Mouse (Mus musculus): Measurements from ENCODE around the gene Pkdcc. TPM values are rescaled to one million over a fixed set of nuclear protein-coding genes. Genes with fewer than 3 reads are reported as not detected.

Gene Pkdcc
- polyA plus RNA-seq, 1 experiment from 2014 or later: 18.7 TPM

DNA sequence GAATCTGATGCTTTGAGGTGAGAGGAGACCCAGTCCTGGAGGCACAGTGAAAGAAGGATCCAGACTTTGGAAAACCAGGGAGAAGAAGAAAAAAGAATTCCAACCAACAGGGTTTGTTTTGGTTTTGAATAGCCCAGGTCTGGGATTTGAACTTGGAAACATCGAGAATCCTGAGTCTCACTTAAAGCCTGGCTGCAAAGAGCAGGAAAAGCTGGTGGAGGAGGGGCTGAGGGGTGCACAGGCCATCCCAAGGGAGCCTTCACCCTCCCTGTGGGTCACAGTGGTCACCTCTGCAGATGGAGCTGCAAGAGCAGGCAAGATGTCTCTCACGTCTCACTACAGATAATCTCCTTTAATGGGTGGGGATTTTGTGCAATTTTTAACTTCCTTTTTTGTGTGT is 6.6 kb upstream of the Pkdcc start:
- no peaks in the 10 kb centered on the region for H3K9me3 ChIP-seq (ENCODE audit: control insufficient read depth, low read length)
- H3K4me2 ChIP-seq (ENCODE audit: low read depth, low read length): no peak overlapping the region
- H3K4me3 ChIP-seq (ENCODE audit: low read length): no peak overlapping the region
- no peak for ATAC-seq
- H3K27me3 ChIP-seq (replicated peaks; ENCODE audit: control insufficient read depth, insufficient read depth, low read length): no peaks in the 10 kb centered on the region; the same call in 1 of the 2 replicates
- H3K4me1 ChIP-seq (ENCODE audit: control insufficient read depth, insufficient read depth, low read length): peaks cover 5% of the 10 kb centered on the region
- no peak overlapping the region for H3K9ac ChIP-seq (ENCODE audit: low read depth, low read length)
- H3K36me3 ChIP-seq (ENCODE audit: control insufficient read depth, insufficient read depth, low read length): no peaks in the 10 kb centered on the region
- WGBS: 57% methylated on average over 2 of the region's 2 CpGs
- H3K27ac ChIP-seq (ENCODE audit: low read length): no peak overlapping the region

GRCm38 (mm10) chr17:83210531-83210930 is 4.6 kb upstream of the Pkdcc start:
- Histone ChIP-seq H3K9me3 (ENCODE audit: control insufficient read depth, low read length) (no peaks in the 10 kb centered on the region), H3K4me2 (ENCODE audit: low read depth, low read length) (no peak overlapping the region), H3K4me1 (ENCODE audit: control insufficient read depth, insufficient read depth, low read length) (peaks cover 14% of the 10 kb centered on the region), H3K36me3 (ENCODE audit: control insufficient read depth, insufficient read depth, low read length) (no peaks in the 10 kb centered on the region), H3K4me3 (ENCODE audit: low read length) (no peak overlapping the region), H3K27ac (ENCODE audit: low read length) (no peak overlapping the region), H3K9ac (ENCODE audit: low read depth, low read length) (no peak overlapping the region), H3K27me3 (replicated peaks; ENCODE audit: control insufficient read depth, insufficient read depth, low read length) (no peaks in the 10 kb centered on the region; the same call in 1 of the 2 replicates)
- 67% methylated on average over 5 of the region's 5 CpGs for WGBS
- no peak for ATAC-seq

GRCm38 (mm10) chr17:83211196-83211595 is 3.9 kb upstream of the Pkdcc start:
- no peaks in the 10 kb centered on the region; the same call in 1 of the 2 replicates for H3K27me3 ChIP-seq (replicated peaks; ENCODE audit: control insufficient read depth, insufficient read depth, low read length)
- ATAC-seq: no peak
- no peaks in the 10 kb centered on the region for H3K9me3 ChIP-seq (ENCODE audit: control insufficient read depth, low read length)
- no peaks in the 10 kb centered on the region for H3K36me3 ChIP-seq (ENCODE audit: control insufficient read depth, insufficient read depth, low read length)
- H3K27ac ChIP-seq (ENCODE audit: low read length): no peak overlapping the region
- peaks cover 14% of the 10 kb centered on the region for H3K4me1 ChIP-seq (ENCODE audit: control insufficient read depth, insufficient read depth, low read length)
- H3K4me3 ChIP-seq (ENCODE audit: low read length): no peak overlapping the region
- H3K9ac ChIP-seq (ENCODE audit: low read depth, low read length): no peak overlapping the region
- WGBS: 91% methylated on average over 10 of the region's 10 CpGs
- H3K4me2 ChIP-seq (ENCODE audit: low read depth, low read length): no peak overlapping the region

- H3K36me3 ChIP-seq (ENCODE audit: control insufficient read depth, insufficient read depth, low read length): no peaks in the 10 kb centered on the region
- 95% methylated on average over 2 of the region's 2 CpGs for WGBS
- H3K4me3 ChIP-seq (ENCODE audit: low read length): no peak overlapping the region
- H3K9me3 ChIP-seq (ENCODE audit: control insufficient read depth, low read length): no peaks in the 10 kb centered on the region
- no peak overlapping the region for H3K27ac ChIP-seq (ENCODE audit: low read length)
- no peak for ATAC-seq
- H3K4me2 ChIP-seq (ENCODE audit: low read depth, low read length): no peak overlapping the region
- no peaks in the 10 kb centered on the region; the same call in 1 of the 2 replicates for H3K27me3 ChIP-seq (replicated peaks; ENCODE audit: control insufficient read depth, insufficient read depth, low read length)
- H3K4me1 ChIP-seq (ENCODE audit: control insufficient read depth, insufficient read depth, low read length): peaks cover 18% of the 10 kb centered on the region
- H3K9ac ChIP-seq (ENCODE audit: low read depth, low read length): no peak overlapping the region
Measured at GRCm38 (mm10) chr17:83212422-83212821, 2.7 kb upstream of the Pkdcc start.

DNA sequence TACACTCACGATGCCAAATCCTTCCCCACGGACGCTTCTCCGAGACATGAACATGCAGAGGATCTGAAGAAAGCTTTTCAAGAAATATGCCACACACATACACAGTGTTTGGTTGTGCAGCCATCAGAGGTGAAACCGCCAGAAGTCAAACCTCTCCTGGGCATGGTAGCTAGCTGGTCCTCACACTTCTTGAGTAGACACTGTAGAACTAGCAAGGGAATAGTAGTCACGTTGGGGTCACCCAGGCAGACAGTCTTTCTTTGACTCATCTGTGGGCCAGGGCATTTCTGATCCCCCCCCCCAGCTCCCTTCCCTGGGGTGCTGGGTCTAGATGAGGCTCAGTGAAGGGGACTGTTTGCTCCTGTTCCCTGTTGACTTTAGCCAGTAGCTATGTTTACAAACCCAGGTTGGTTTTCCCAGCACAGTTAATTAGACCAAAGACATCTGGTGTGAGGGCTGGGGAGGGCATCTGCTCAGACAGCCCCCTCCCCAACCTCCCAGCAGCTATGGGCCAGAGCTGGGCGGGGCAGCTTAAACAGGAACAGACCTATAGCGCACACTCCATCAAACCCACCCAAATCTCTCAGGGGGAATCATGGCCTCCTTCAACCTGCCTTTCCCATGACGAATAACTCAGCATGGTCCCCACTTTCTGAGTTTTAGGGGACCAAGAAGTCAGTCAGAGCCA is 1.7 kb upstream of the Pkdcc start:
- WGBS: 68% methylated on average over 9 of the region's 9 CpGs
- peak overlapping the region; percentile 94 for H3K4me3 ChIP-seq (ENCODE audit: low read length)
- ATAC-seq: no peak

GRCm38 (mm10) chr17:83214161-83214592 is 915 bp upstream of the Pkdcc start:
- peak overlapping the region; percentile 100 for H3K9ac ChIP-seq (ENCODE audit: low read depth, low read length)
- peak overlapping the region; percentile 92 for H3K4me2 ChIP-seq (ENCODE audit: low read depth, low read length)
- H3K4me1 ChIP-seq (ENCODE audit: control insufficient read depth, insufficient read depth, low read length): peaks cover 35% of the 10 kb centered on the region
- 0 out of 2 replicates have a peak, but pooled peaks have one; percentile 2 for ATAC-seq
- H3K36me3 ChIP-seq (ENCODE audit: control insufficient read depth, insufficient read depth, low read length): no peaks in the 10 kb centered on the region
- no peaks in the 10 kb centered on the region for H3K9me3 ChIP-seq (ENCODE audit: control insufficient read depth, low read length)
- no peaks in the 10 kb centered on the region; the same call in 1 of the 2 replicates for H3K27me3 ChIP-seq (replicated peaks; ENCODE audit: control insufficient read depth, insufficient read depth, low read length)
- peak overlapping the region; percentile 94 for H3K4me3 ChIP-seq (ENCODE audit: low read length)
- WGBS: 2% methylated on average over 16 of the region's 16 CpGs
- H3K27ac ChIP-seq (ENCODE audit: low read length): peak overlapping the region; percentile 86

More for the DNA sequence above, 1.7 kb upstream of the Pkdcc start:
- H3K4me1 ChIP-seq (ENCODE audit: control insufficient read depth, insufficient read depth, low read length): peaks cover 27% of the 10 kb centered on the region
- H3K9me3 ChIP-seq (ENCODE audit: control insufficient read depth, low read length): no peaks in the 10 kb centered on the region
- peak overlapping the region; percentile 92 for H3K4me2 ChIP-seq (ENCODE audit: low read depth, low read length)
- H3K36me3 ChIP-seq (ENCODE audit: control insufficient read depth, insufficient read depth, low read length): no peaks in the 10 kb centered on the region
- no peaks in the 10 kb centered on the region; the same call in 1 of the 2 replicates for H3K27me3 ChIP-seq (replicated peaks; ENCODE audit: control insufficient read depth, insufficient read depth, low read length)
- H3K9ac ChIP-seq (ENCODE audit: low read depth, low read length): peak overlapping the region; percentile 100
- peak overlapping the region; percentile 86 for H3K27ac ChIP-seq (ENCODE audit: low read length)

GRCm38 (mm10) chr17:83215529-83216244 is 595 bp downstream of the Pkdcc start:
- Histone ChIP-seq H3K27ac (ENCODE audit: low read length) (peak overlapping the region; percentile 94), H3K4me2 (ENCODE audit: low read depth, low read length) (peak overlapping the region; percentile 92), H3K9me3 (ENCODE audit: control insufficient read depth, low read length) (no peaks in the 10 kb centered on the region), H3K36me3 (ENCODE audit: control insufficient read depth, insufficient read depth, low read length) (0 out of 2 replicates have a peak, but pooled peaks cover under 1% of the 10 kb centered on the region), H3K9ac (ENCODE audit: low read depth, low read length) (peak overlapping the region; percentile 100), H3K4me1 (ENCODE audit: control insufficient read depth, insufficient read depth, low read length) (peaks cover 49% of the 10 kb centered on the region), H3K27me3 (replicated peaks; ENCODE audit: control insufficient read depth, insufficient read depth, low read length) (no peaks in the 10 kb centered on the region; the same call in 1 of the 2 replicates), H3K4me3 (ENCODE audit: low read length) (peak overlapping the region; percentile 94)
- under 1% methylated on average over 61 of the region's 80 CpGs for WGBS
- ATAC-seq: peak; percentile 7

DNA sequence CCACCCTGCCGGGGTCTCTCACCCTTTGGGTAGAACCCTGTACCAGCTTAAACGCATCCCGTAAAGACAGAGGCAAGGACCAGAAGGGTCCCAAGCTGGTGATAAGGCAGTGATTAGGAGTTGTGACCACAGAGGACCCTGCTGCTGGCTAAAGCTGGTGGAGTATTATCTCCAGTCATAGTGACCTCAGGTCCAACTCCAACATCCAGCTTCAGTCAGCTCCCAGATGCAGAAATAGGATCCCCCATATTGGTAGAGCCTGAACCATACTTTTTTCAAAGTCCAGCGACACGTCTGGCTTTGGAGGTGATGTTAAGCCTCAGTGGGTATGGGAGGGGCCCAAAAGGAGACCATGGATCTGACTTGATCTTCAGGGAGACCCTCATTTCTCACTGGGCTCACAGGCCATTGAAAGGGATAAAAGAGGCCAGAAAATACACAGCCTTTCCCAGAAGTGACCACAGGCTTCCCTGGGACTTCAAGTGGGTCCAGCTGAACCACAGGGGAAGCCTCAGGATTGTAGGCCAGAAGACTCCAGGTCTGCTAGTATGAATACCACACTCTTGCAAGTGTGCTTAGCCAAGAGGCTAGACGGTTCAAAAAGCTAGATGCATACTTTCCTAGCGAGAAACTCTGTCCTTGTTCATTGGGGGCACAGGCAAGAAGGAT is 1.3 kb downstream of the Pkdcc start:
- Histone ChIP-seq H3K27ac (ENCODE audit: low read length) (peak overlapping the region; percentile 94), H3K9me3 (ENCODE audit: control insufficient read depth, low read length) (no peaks in the 10 kb centered on the region), H3K36me3 (ENCODE audit: control insufficient read depth, insufficient read depth, low read length) (0 out of 2 replicates have a peak, but pooled peaks cover 4% of the 10 kb centered on the region), H3K4me3 (ENCODE audit: low read length) (peak overlapping the region; percentile 94), H3K4me2 (ENCODE audit: low read depth, low read length) (peak overlapping the region; percentile 92), H3K9ac (ENCODE audit: low read depth, low read length) (peak overlapping the region; percentile 100), H3K4me1 (ENCODE audit: control insufficient read depth, insufficient read depth, low read length) (peaks cover 56% of the 10 kb centered on the region), H3K27me3 (replicated peaks; ENCODE audit: control insufficient read depth, insufficient read depth, low read length) (no peaks in the 10 kb centered on the region; the same call in 1 of the 2 replicates)
- no peak for ATAC-seq
- WGBS: 14% methylated on average over 7 of the region's 7 CpGs

DNA sequence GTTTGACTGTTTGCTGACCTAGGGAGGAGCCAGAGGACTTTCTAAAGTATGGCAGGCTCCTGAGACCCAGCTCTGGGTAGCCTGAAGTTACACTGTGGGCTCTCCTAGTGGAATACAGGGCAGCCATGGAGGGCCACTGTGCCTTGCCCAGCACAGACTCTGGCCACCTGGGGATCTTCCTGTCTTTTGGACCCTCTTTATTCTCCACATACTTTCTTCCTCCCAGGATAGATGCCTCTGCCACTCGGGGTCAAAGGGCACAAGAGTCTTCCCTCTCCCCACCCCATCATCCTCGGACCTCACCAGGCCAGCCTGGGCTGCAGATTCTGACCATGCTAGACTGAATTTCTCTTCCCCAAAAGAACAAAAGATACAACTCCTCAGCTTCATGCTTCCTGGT is 3.1 kb downstream of the Pkdcc start:
- WGBS: 22% methylated on average over 2 of the region's 2 CpGs
- Histone ChIP-seq H3K36me3 (ENCODE audit: control insufficient read depth, insufficient read depth, low read length) (peaks cover 14% of the 10 kb centered on the region; the same call in 1 of the 2 replicates), H3K4me2 (ENCODE audit: low read depth, low read length) (peak overlapping the region; percentile 92), H3K9me3 (ENCODE audit: control insufficient read depth, low read length) (no peaks in the 10 kb centered on the region), H3K27ac (ENCODE audit: low read length) (peak overlapping the region; percentile 94), H3K4me3 (ENCODE audit: low read length) (peak overlapping the region; percentile 94), H3K4me1 (ENCODE audit: control insufficient read depth, insufficient read depth, low read length) (peaks cover 67% of the 10 kb centered on the region), H3K9ac (ENCODE audit: low read depth, low read length) (peak overlapping the region; percentile 100), H3K27me3 (replicated peaks; ENCODE audit: control insufficient read depth, insufficient read depth, low read length) (no peaks in the 10 kb centered on the region)
- no peak for ATAC-seq

Data from intestine, embryonic 16.5 days (tissue).